Mouse (Mus musculus) CD8-positive naive resting alpha-beta T cell, adult 57 days (primary cell): ENCODE results near the gene Prtn3. TPM values are rescaled to one million over a fixed set of nuclear protein-coding genes. Genes with fewer than 3 reads are reported as not detected.

ENCODE experiments used
- total RNA-seq: library from RNA; stranded (reverse); gene quantifications from one replicate; pipeline ENCODE4 v1.2.4, GENCODE M21; 2023

Gene Prtn3
- not detected for total RNA-seq

GRCm38 (mm10) chr10:79874290-79874862, at the start of gene Prtn3, which contains the start of gene Plppr3:
Gene Prtn3, plus strand, starts transcription at chr10:79874476.
Gene Plppr3, minus strand, starts transcription at chr10:79874634.

GRCm38 (mm10) chr10:79853860-79854795, 20.1 kb upstream of the Prtn3 start, which contains the start of gene Ptbp1:
Gene Ptbp1, plus strand, starts transcription at chr10:79854427.

GRCm38 (mm10) chr10:79886054-79886453, 11.8 kb downstream of the Prtn3 start, which contains the start of gene Elane:
Gene Elane, plus strand, starts transcription at chr10:79886247.

GRCm38 (mm10) chr10:79890670-79891069, 16.4 kb downstream of the Prtn3 start, which contains the start of gene Cfd:
Gene Cfd, plus strand, starts transcription at chr10:79890853.

GRCm38 (mm10) chr10:79908167-79909091, 34.2 kb downstream of the Prtn3 start, which contains the start of gene Med16:
Gene Med16, minus strand, starts transcription at chr10:79908923.

GRCm38 (mm10) chr10:79910556-79910955, 36.3 kb downstream of the Prtn3 start, which contains the start of gene Gm26602:
Gene Gm26602, plus strand, starts transcription at chr10:79910856.

GRCm38 (mm10) chr10:79916808-79917531, 42.7 kb downstream of the Prtn3 start, which contains the start of gene Kiss1r:
Gene Kiss1r, plus strand, starts transcription at chr10:79916971.

GRCm38 (mm10) chr10:79920958-79921535, 46.8 kb downstream of the Prtn3 start, which contains the start of gene R3hdm4:
Gene R3hdm4, minus strand, starts transcription at chr10:79921208.

GRCm38 (mm10) chr10:79926491-79927323, 52.4 kb downstream of the Prtn3 start, which contains the start of gene Arid3a:
Gene Arid3a, plus strand, starts transcription at chr10:79927043.

Other genes starting within 250 kb of the Prtn3 start
- gene Shc2, start 236.6 kb upstream of the Prtn3 start, total RNA-seq, result not detected
- not detected for gene Odf3l2, start 228.7 kb upstream of the Prtn3 start, total RNA-seq
- gene Madcam1, start 209.9 kb upstream of the Prtn3 start, total RNA-seq, result not detected
- 16.9 TPM for gene Tpgs1, start 205.1 kb upstream of the Prtn3 start, total RNA-seq
- 74.7 TPM for gene Cdc34, start 192.3 kb upstream of the Prtn3 start, total RNA-seq
- gene Gzmm, start 185.5 kb upstream of the Prtn3 start, total RNA-seq, result 3.1 TPM
- gene Bsg, start 170.0 kb upstream of the Prtn3 start, total RNA-seq, result 108 TPM
- gene Hcn2, start 157.8 kb upstream of the Prtn3 start, total RNA-seq, result not detected
- 71.2 TPM for gene Polrmt, start 127.9 kb upstream of the Prtn3 start, total RNA-seq
- gene Fgf22, start 119.4 kb upstream of the Prtn3 start, total RNA-seq, result not detected
- gene Rnf126, start 107.5 kb upstream of the Prtn3 start, total RNA-seq, result 62.8 TPM
- gene Fstl3, start 97.2 kb upstream of the Prtn3 start, total RNA-seq, result 1.1 TPM
- gene Prss57, start 83.5 kb upstream of the Prtn3 start, total RNA-seq, result not detected
- gene Palm, start 80.9 kb upstream of the Prtn3 start, total RNA-seq, result 5.8 TPM
- gene Misp, start 53.5 kb upstream of the Prtn3 start, total RNA-seq, result not detected
- gene Ptbp1, start 20.0 kb upstream of the Prtn3 start, total RNA-seq, result 606 TPM
- gene Plppr3, start 158 bp downstream of the Prtn3 start, total RNA-seq, result not detected
- gene Elane, start 11.8 kb downstream of the Prtn3 start, total RNA-seq, result not detected
- gene Cfd, start 16.4 kb downstream of the Prtn3 start, total RNA-seq, result not detected
- 61.6 TPM for gene Med16, start 34.4 kb downstream of the Prtn3 start, total RNA-seq
- gene Gm26602, start 36.4 kb downstream of the Prtn3 start, total RNA-seq, result not detected
- gene Kiss1r, start 42.5 kb downstream of the Prtn3 start, total RNA-seq, result 0.73 TPM
- gene R3hdm4, start 46.7 kb downstream of the Prtn3 start, total RNA-seq, result 102 TPM
- 7.3 TPM for gene Arid3a, start 52.6 kb downstream of the Prtn3 start, total RNA-seq
- gene Wdr18, start 85.7 kb downstream of the Prtn3 start, total RNA-seq, result 48.8 TPM
- gene Grin3b, start 96.2 kb downstream of the Prtn3 start, total RNA-seq, result 0.58 TPM
- gene Tmem259, start 109.9 kb downstream of the Prtn3 start, total RNA-seq, result 142 TPM
- gene Cnn2, start 114.1 kb downstream of the Prtn3 start, total RNA-seq, result 499 TPM
- 82.9 TPM for gene Abca7, start 122.0 kb downstream of the Prtn3 start, total RNA-seq
- gene Arhgap45, start 142.2 kb downstream of the Prtn3 start, total RNA-seq, result 806 TPM
- 68.7 TPM for gene Polr2e, start 165.3 kb downstream of the Prtn3 start, total RNA-seq
- gene Gpx4, start 172.7 kb downstream of the Prtn3 start, total RNA-seq, result 131 TPM
- gene Sbno2, start 231.1 kb downstream of the Prtn3 start, total RNA-seq, result 99.0 TPM
- 128 TPM for gene Stk11, start 241.3 kb downstream of the Prtn3 start, total RNA-seq